Mouse (Mus musculus) central nervous system, embryonic 11.5 days (tissue): ENCODE measurements around the gene Gm10644. TPM values are rescaled to one million over a fixed set of nuclear protein-coding genes. Genes with fewer than 3 reads are reported as not detected.

Source experiments
- polyA plus RNA-seq: library from polyadenylated mRNA; depleted of rRNA; stranded (reverse); fragments of >200 nt; gene quantifications from 2 replicates; pipeline ENCODE4 v1.2.3, GENCODE M21; 2012; rRNA removed

Gm10644 gene
- polyA plus RNA-seq, result 0.47 and 0.55 TPM in 2 replicates

GRCm38 (mm10) chr8:83955106-83955957 is at the start of gene Gm10644, which contains the start of gene Asf1b:
Gm10644 (minus strand) TSS chr8:83955205.
Asf1b (plus strand) TSS chr8:83955507.

GRCm38 (mm10) chr8:84001281-84002000 is 46.4 kb upstream of the Gm10644 start, which contains the start of gene 1700067K01Rik:
1700067K01Rik (plus strand) TSS chr8:84001502.

GRCm38 (mm10) chr8:83997511-83998141 is 42.6 kb upstream of the Gm10644 start, which contains the start of gene Samd1:
Samd1 (plus strand) TSS chr8:83997672.

GRCm38 (mm10) chr8:83972150-83973120 is 17.4 kb upstream of the Gm10644 start, which contains the start of gene Prkaca:
Prkaca (plus strand) TSS chr8:83972993.

GRCm38 (mm10) chr8:83899363-83900252 is 55.4 kb downstream of the Gm10644 start, which contains the start of gene Adgrl1:
Adgrl1 (plus strand) TSS chr8:83900105.

Other genes with a start within 250 kb of the Gm10644 start
- gene Ddx39, start 240.0 kb downstream of the Gm10644 start, polyA plus RNA-seq, result 134 and 140 TPM in 2 replicates
- 15.5 and 29.8 TPM in 2 replicates for gene Adgre5, start 213.9 kb downstream of the Gm10644 start, polyA plus RNA-seq
- 92.0 and 127 TPM in 2 replicates for gene Adgrl1, start 55.1 kb downstream of the Gm10644 start, polyA plus RNA-seq
- gene Asf1b, start 302 bp upstream of the Gm10644 start, polyA plus RNA-seq, result 66.3 and 80.1 TPM in 2 replicates
- gene Prkaca, start 17.8 kb upstream of the Gm10644 start, polyA plus RNA-seq, result 85.5 and 107 TPM in 2 replicates
- gene Samd1, start 42.5 kb upstream of the Gm10644 start, polyA plus RNA-seq, result 74.9 and 84.6 TPM in 2 replicates
- gene 1700067K01Rik, start 46.3 kb upstream of the Gm10644 start, polyA plus RNA-seq, result 0.81 and 1.1 TPM in 2 replicates
- 0.10 and 0.12 TPM in 2 replicates for gene 2210011C24Rik, start 57.0 kb upstream of the Gm10644 start, polyA plus RNA-seq
- gene Palm3, start 66.3 kb upstream of the Gm10644 start, polyA plus RNA-seq, result 6.2 and 10.8 TPM in 2 replicates
- gene Il27ra, start 87.4 kb upstream of the Gm10644 start, polyA plus RNA-seq, result 0.37 and 0.45 TPM in 2 replicates
- gene Rln3, start 89.8 kb upstream of the Gm10644 start, polyA plus RNA-seq, result not detected in 2 replicates
- gene Gm10643, start 109.9 kb upstream of the Gm10644 start, polyA plus RNA-seq, result 2.5 and 2.7 TPM in 2 replicates
- gene Rfx1, start 111.6 kb upstream of the Gm10644 start, polyA plus RNA-seq, result 20.2 and 26.5 TPM in 2 replicates
- gene Dcaf15, start 149.6 kb upstream of the Gm10644 start, polyA plus RNA-seq, result 65.4 and 90.4 TPM in 2 replicates
- 0.07 and 0.32 TPM in 2 replicates for gene Podnl1, start 170.8 kb upstream of the Gm10644 start, polyA plus RNA-seq
- gene Cc2d1a, start 192.7 kb upstream of the Gm10644 start, polyA plus RNA-seq, result 16.2 and 18.8 TPM in 2 replicates
- gene 4930432K21Rik, start 192.8 kb upstream of the Gm10644 start, polyA plus RNA-seq, result 1.4 and 1.6 TPM in 2 replicates
- 4.6 and 7.7 TPM in 2 replicates for gene Nanos3, start 230.0 kb upstream of the Gm10644 start, polyA plus RNA-seq